Mouse (Mus musculus) kidney, adult 18-20 months (tissue): ENCODE data around the gene Faap20.
A peak's percentile ranks its signal among the peaks of the same experiment; 100 is the strongest.
"Not testable (repeated sequence)": the region's sequence is repeated elsewhere in the genome, so short reads cannot be mapped to it uniquely, and the experiment has no call there.

ENCODE experiments used
- DNase-seq: peaks from one replicate; pipeline ENCODE4 v3.0.0; 2021

Gene Faap20

DNA sequence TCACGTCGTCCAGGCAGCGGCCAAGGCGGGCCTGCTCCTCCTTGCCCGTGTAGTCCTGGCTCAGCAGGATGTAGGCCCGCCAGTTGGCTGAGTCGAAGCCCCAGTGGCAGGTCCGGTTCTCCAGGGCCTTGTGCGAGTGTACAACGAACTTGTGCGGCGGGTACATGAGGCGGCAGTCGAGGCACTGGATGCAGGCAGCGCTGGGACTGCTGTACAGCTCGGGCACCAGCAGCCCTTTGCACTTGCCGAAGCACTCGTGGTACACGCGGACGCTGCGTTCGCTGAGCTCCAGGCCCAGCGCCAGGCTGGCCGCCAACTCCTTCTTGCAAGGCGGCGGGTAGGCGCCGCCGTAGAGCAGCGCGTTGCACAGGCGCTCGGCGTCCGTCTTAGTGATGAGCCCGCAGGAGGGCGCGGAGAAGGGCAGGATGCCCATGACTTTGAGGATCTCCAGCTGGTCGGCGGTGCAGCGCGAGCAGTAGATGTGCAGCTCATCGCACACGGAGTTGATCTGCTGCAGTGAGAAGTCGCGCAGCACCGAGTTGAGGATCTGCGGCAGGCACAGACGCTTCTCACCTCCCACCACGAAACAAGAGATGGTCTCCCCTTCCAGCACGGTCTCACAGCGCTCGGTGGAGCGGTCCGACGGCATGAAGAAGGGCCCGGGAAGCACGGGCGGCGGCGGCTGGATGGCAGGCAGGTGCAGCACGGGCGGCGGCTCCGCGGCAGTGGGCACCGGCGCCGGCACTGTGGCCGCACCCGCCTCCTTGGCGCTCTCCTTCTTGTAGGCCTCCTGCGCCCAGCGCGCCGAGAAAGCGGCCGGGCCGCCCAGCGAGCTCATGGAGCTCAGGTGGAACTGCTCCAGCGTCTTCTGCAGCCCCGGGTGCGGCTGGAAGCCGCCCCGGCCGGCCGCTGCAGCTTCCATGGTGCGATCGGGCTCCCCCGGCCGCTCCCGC lies 27.7 kb upstream of the Faap20 start:
- peak; percentile 88 for DNase-seq

DNA sequence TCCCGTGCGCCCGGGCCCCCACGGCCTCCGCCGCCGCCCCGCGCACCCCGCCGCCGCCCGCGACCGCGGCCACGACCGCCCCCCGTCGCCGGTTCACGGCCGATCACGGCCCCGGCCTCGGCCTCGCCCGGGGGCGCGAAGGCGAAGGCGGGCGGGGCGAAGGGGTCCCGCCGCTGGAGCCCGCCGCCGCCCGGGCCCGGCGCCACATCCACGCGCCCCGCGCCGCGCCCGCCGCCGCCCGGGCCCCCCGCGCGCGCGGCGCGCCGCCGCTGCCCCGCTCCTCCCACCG lies 27.1 kb upstream of the Faap20 start, which contains the start of gene Ski:
TSS of gene Ski (minus strand) at position 41 of the 289 bp plus-strand sequence.
- no peak for DNase-seq

DNA sequence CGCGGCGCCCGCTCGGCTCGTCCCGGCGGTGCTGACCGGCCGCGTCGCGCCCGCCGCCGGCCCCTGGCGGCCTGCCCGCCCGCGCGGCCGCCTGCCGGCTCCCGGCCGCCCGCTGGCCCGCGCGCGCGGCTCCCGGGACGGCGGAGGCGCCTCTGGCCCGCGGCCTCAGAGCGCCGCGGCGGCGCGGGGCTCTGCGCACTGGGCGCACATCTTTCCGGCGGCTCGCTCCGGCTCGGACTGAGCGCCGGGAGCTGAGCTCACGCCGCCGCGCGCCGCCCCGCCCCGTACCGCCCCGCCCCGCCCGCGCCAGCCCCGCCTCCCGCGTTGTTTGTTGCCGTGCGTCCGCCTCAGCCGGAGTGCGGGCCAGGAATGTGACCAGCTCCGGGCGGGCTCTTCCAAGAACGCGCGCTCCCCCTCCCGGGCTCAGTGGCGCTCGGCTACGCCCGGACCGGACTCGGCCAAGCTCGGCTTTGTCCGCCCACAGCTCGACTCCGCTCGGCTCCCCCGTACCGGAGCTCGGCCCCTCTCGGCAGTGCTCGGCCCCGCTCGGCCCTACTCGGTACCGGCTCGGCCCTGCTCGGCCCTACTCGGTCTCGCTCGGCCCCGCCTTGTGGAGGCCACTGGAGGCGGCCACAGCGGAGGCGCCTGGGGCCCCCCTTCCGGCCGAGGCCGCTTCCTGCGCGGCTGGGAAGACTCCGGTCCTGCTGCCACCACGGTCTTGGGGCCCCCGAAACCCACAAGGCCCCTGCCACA lies 26.6 kb upstream of the Faap20 start:
- DNase-seq = peak; percentile 100

DNA sequence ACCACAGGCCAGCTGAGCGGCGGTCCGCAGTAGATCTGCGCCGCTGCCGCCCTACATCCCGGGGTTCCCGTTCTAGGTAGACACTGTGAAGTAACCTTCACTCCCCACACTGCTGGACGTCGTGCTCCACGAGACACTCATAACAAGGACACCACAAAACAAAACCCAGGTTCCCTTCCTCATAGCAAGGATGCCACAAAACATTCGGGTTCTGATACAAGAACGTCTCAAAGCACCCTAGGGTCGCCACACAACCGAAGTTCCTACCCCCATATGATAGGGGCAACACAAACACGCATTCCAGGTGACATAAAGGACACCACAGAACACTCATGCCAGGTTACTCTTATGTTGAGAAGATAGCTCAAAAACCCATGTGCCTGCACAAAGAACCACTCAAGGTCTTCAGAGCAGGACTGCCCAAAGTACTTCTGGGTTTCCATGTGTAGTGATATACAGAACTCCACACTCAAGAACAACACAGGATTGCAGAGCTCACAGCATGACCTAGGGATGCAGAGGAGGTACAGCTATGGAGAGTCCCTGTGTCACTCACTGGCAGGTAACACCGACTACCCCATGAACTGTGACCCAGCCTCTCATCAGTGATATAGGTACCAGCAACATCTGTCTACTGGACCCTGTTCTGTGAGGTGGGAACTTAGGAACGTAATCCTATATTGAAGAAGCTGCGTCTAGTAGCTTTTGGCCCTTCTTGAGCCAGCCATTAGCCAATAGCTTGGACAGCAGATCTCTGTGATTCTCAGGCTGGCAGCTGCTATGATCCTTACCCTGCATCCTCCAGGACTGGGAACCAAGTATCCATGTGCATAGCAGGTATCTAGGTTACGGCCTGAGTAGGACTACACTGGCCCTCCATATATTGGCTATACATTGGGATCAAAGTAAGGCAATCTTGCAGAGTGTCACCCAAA lies 25.7 kb upstream of the Faap20 start:
- no peak for DNase-seq

DNA sequence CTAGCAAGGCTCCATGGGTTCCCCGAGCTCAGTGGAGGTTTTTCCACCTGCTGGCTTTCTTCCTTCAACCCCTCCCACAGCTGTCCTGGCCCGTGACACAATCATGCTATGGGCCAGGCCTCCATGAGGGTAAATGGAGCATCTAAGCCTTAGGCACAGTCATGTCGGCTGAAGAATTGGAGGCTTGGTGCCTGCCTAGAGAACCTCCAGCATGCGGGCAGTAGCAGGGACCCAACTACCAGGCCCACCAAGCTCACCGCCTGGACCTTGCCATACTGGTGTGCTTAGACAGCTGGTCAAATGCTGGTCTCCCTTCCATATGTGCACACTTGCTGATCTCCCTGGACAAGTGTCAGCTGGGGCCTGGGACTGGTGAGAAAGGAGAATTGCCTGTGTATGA lies 23.7 kb upstream of the Faap20 start:
- no peak for DNase-seq

DNA sequence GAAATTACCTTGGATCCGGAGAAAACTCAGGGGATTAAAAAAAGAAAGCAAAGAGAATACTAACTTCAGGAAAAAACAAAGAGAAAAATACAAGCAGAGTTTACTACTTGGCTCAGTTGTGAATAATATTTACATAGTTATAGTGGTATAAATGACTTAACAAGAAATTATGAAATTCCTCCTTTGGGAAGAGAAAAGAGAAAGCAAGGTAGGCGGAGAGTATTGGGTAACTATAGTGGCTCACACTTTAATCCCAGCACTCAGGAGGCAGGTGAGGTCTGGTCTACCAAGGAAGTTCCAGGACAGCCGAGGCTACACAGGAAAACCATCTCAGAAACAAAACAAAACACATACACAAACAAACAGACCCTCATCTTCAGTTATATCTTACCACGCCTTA lies 21.6 kb upstream of the Faap20 start:
- no peak for DNase-seq

DNA sequence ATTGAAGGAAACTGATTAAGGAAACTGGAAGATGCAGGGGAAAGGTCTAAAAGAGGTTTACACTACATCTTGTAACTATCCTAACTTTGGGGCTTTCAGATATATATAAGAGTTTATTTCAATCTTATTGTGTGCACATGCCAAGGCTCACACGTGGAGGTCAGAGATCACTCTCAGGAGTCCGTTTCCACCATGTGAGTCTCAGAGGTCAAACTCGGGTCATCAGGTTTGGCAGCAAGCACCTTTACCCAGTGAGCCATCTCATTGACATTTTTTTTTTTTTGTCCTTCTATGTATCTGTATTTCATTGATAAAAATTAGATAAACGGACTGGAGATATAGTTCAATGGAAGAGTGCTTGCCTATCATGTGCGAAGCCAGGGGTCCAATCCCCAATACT lies 21.1 kb upstream of the Faap20 start:
- DNase-seq = peak; percentile 62

DNA sequence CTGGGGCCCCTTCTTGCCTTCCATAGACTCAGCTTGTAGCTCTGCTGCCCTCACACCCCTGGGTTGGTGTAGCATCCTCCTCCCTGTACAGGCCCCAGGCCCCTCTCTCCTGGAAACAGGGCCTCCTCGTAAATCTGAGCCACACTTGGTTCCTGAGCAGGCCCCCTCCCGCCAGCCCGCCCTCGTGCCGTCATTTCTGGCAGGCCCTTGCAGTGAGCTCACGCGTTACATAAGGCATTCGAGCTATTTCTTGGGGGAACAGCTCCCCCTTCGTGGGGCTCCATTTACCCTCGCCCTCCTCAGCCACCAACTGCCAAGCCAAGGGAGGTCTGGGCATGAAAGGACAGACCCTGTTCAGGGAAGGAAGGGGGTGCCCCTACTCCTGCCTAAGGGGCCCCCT lies 15.7 kb upstream of the Faap20 start:
- DNase-seq = peak; percentile 78

DNA sequence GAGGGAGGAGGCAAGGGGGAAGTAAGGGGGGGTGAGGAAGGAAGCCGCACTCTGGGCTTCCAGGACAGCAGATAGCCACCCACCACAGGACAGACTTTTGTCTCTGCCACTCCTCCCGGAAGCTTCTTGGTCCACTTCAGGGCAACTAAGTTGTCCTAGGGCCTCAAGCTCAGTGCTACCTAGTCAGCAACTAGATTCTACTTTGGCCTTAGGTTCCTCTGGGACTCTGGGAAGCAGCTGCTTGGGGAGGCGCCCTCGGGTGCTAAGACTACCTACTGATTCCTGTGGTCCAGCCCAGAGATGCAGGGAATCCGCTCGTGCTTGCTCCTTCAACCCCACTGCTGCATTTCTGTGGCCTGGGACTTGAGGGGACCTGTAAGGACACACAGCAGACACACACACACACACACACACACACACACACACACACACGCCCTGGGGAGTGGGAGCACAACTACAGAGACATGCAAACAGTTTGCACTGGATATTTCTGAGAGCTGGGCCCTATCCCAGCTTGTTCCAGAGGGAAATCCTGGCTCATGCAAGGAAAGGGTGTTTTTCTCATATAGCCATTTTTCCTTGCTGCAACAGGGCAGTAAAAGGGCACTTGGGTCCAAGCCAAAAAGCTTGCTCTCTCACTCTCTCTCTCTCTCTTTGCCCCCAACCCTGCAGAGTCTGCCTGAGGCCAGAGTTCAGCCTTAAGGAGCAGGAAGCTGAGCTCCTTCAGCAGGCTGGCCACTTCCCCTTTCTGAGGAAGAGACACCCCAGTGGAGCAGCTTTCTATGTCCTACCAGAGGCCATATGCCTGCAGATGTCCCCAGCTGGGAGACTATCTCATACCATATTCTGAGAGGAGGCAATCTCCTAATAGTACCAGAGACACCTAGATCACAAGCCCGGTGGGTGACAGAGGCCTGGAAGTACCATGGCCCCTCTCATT lies 15.0 kb upstream of the Faap20 start:
- DNase-seq = peak; percentile 52

DNA sequence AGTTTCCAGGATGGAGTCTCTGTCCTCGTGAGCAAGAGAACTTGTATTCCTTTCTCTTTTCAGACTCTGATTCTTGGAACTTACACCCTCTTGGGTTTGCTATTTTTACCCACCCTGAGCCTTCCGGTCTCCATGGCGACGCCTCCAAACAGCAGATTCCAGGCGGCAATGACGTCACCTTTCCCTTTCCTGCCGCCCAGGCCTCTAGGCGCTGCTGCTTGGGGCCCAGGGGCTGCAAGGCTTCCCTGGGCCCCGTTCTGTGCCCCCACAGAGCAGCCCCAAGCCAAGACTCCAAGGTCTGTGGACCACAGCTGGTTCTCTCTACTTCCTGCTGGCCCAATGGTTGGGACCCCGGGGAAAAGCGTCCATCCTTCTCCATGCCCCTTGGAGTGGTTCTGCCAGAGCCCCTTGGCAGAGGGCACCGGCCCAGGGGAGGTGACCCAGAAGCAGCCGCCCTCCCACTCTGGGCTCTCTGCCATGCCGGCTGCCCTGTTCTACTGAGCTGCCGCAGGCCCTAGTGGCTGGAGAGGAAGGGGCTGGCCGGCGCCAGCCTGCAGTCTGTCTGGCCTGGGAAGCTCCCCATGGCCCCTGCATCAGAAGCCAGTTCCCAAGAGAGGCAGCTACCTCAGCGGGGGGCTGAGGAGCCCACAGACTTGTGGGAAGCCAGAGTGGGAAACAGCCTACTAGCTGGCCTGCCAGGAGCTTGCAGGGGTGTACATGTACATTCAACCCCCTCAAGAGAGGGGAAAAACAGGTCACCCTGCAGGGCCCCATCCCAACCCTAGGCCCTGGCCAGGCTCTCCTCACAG lies 14.1 kb upstream of the Faap20 start:
- DNase-seq = peak; percentile 92

DNA sequence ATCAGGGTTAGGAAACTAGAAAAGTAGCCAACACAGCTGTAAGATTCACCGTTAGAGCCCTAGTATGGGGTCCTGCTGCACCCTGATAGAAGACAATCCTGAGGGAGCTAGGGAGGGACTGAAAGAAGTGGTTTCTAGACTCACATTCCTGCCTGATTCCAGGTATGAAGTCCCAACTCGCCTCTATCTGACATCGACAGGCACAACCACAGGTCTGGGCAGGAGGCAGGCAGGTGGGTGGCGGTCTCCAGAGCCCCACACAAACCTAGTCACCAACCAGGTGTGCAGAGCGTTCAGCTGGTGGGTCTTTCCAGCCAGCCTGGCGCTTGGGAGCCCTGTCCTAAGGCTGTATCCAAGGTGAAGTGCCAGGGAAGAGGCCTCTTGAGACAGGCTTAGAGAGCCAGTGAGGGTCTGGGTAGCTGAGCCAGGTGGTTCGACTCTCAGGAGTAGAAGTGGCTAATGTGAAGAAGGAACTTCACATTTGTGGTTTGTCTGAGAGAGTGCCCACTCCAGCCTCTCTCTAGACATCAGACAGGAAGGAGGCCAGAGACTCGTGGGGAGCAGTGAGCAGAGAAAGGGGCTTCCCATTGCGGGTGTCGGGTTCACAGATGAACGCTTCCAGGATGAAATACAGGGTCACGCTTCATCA lies 12.7 kb upstream of the Faap20 start:
- DNase-seq = peak; percentile 32

DNA sequence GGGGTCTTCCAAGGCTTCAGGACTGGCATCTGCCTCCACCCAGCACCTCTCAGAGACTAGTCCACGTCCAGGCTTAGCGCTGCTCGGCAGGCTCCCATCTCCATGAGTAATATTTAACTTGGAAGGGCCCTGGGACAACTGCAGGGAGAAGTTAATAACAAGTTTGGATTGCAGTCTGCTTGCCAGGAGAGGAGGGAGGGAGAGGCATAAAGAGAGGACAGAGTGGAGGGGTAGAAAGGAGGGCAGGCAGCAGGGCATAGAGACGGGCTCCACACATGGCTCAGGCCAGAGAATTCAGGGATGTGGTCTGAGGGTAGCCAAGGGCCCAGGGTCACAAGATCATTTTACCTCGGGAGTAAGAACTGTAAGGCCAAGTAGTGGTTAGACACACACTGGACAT lies 11.3 kb upstream of the Faap20 start:
- DNase-seq = peak; percentile 74

DNA sequence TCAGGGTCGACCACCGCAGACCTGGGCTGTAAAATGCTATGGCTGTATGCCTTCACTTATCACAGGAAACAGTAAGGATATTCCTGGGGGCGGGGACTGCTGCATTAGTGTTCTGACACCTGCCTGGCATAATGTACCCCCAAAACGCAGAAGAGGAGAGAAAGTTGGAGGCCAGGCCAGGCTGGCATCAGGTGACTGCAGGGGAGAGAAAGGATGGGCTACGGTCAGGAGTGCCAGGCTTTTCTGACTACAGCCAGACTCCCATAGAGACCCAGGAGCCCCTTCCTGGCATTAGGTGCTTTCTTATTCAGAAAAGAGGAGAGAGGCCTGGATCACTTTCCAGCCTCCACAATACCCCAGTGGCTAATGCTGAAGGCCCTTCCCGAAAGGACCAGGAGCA lies 10.1 kb upstream of the Faap20 start:
- DNase-seq = no peak

DNA sequence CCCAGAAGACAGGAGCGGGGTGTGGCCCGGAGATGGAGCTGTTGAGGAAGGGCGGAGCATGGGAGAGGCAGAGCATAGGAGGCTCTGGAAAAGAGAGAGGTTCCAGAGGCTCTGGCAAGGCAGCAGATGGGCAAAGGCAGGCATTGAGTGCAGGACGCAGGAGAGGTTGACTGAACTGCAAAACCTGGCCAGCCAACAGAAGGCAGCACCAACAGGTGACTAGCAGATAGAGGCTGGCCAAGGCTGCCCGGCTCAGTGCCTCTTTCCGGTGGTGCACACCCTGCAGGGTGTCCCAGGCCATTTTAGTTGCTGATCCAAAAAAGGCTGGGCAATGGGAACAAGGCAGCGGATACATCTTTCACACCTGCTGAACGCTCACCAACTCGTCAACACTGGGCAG lies 7.8 kb upstream of the Faap20 start:
- peak; percentile 23 for DNase-seq

DNA sequence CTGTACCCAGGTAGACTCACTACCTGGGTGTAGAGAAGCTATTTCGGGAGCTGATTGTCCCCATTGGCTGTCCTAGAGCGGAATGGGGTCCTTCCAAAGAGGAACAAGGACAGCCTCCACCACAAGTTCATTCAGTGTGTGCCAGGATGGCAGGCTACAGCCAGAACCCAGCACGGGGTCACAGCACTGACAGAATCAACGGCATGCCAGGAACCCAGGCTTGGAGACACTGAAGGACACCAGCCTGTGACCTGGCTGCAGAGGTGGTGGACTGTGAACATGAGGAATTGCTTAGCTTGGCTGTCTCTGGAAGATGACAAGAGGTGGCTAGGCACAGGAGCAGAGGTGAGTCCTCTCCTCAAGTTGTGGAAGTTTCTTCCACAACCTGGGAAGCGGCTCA lies 7.3 kb upstream of the Faap20 start:
- peak; percentile 32 for DNase-seq

DNA sequence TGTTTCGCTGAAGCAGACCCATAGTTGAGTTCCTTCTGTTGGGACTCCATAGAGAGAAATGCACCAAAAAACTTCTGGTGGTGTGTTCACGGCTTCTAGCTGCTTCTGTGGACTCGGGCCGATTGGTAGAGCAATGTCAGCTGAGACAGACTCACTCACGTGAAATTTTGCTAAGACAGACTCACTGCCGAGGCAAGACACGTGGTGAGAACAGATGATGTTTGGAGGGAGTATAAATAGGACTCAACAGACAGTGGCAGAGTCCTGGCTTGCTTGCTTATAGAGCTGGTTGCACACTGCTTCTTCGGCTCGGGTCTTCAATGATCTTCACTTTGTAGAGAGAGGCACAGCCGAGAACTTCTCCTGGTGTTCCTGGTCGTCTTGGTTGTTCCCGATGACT lies 6.4 kb upstream of the Faap20 start:
- DNase-seq = no peak

DNA sequence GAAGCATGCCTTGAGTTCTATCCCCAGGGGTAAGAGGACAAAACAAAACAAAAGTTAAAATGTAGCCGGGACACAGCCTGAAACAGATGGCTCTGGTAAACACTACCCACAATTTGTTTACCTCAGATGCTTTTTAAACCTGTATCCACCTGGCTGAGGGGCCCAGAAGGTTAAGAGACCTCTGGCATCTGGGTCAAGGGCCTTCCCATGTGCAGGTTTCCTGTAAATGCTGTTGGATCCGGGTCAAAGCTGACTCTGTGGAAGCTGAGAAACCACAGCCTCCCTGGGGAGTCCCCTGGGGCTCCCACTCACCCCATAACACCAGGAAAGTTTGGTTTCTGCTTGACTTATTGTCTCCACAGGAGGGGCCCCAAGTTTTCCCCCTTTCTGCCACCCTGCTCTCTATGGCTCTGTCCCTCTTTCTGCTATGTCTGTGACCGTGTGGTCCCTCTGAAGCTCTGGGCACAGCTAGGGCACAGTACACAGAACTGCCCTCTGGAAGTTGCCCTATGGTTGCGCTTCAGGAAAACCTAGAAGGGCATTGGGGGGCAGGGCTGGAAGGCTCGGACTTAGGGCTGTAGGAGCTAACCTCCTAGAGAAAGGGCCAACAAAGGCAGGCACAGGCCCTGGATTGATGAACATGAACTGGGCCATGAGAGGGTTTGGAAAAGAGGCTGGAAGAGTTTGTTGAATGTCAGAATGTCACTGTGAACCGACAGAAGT lies 3.7 kb upstream of the Faap20 start:
- peak; percentile 68 for DNase-seq

DNA sequence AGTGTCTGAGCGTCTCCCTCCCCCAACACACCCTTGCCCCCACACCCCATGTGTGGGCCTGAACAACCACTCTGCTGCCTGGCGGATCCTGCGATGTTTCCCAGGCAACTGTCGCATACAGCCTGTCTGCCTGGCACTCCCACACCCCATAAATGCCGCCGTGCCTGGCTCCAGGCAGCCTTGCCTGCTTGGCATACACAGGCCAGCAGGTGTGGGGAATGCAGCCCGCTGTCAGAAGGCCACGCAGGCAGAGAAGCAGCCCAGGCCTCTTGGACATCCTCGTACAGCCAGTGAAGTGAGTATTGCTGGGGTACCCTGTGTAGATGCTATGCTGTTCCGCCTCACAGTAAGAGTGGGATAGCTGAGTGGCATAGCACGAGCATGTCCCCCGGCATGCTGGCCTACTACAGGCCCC lies 2.9 kb upstream of the Faap20 start:
- peak; percentile 33 for DNase-seq

DNA sequence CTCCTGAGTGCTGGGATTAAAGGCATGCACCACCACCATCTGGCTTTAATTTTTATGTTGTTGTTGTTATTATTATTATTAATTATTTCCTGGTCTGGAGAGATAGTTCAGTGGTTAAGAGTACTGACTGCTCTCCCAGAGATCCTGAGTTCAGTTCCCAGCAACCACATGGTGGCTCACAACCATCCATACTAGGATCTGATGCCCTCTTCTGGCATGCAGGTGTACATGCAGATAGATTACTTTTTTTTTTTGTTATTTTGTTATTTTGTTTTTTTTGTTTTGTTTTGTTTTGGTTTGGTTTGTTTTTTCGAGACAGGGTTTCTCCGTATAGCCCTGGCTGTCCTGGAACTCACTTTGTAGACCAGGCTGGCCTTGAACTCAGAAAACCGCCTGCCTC lies 1.5 kb upstream of the Faap20 start:
- DNase-seq = not testable (repeated sequence)

DNA sequence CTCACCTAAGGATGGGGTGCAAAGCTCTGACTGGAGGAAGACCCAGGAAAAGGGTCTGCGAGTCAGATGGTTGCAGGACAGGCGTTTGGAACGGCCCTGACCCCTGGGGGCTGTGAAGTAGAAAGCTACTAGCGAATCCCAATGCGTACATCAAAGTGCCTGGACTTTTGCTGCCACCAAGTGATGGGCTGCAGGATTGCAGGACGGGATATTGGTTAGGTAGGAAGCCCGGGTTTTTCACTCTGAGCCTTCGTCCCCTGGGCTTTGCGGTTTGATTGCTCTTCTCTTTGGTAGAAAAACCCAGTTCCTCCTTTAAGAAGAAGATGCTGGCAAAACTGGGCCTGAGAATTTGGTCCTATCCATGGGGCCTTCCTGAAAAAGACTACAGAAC lies 350 bp upstream of the Faap20 start:
- peak; percentile 97 for DNase-seq
